In genomic region chr4:107684130-107684529, GRCm38 (mm10) we compare ENCODE assay signal across 18 mouse cellular contexts. TPM values are rescaled to one million over a fixed set of nuclear protein-coding genes. Genes with fewer than 3 reads are reported as not detected.
DNase-seq lines count a peak whose midpoint lies in the region; ATAC-seq and TF ChIP-seq lines count a peak whose summit lies in the region.
"Had no signal": no experiment of that assay in that cellular context is flagged by ENCODE, and none has a peak within 500 bp of the region (broad histone marks: within the 10 kb centered on the region; RNA-seq: fewer than 3 reads in every experiment).

Dmrtb1 (minus strand) TSS chr4:107684230.

- no peaks in the 10 kb centered on the region for H3K9me3 ChIP-seq in hindbrain, embryonic 11.5 days (ENCODE audit: control insufficient read depth, low read length)
- no peaks in the 10 kb centered on the region for H3K9me3 ChIP-seq in hindbrain, embryonic 14.5 days (ENCODE audit: control insufficient read depth, low read length)
- no peaks in the 10 kb centered on the region for H3K9me3 ChIP-seq in forebrain, embryonic 13.5 days (replicated peaks)
- no peaks in the 10 kb centered on the region for H3K9me3 ChIP-seq in hindbrain, embryonic 16.5 days (ENCODE audit: control insufficient read depth, low read length)
- H3K9me3 ChIP-seq in midbrain, embryonic 15.5 days, result no peaks in the 10 kb centered on the region
- H3K9me3 ChIP-seq in liver, postnatal 0 days (ENCODE audit: low read length), result no peaks in the 10 kb centered on the region
- H3K9me3 ChIP-seq: intestine, embryonic 15.5 days; kidney, embryonic 15.5 days; liver, embryonic 12.5 days; lung, embryonic 15.5 days had no signal

- no peaks in the 10 kb centered on the region for H3K36me3 ChIP-seq in hindbrain, embryonic 11.5 days (ENCODE audit: control insufficient read depth, insufficient read depth, low read length)
- H3K36me3 ChIP-seq in hindbrain, embryonic 14.5 days (replicated peaks; ENCODE audit: control insufficient read depth, insufficient read depth), result no peaks in the 10 kb centered on the region
- no peaks in the 10 kb centered on the region for H3K36me3 ChIP-seq in forebrain, embryonic 13.5 days (ENCODE audit: poor library complexity, severe bottlenecking)
- H3K36me3 ChIP-seq in hindbrain, embryonic 16.5 days (ENCODE audit: control insufficient read depth, insufficient read depth, low read length), result no peaks in the 10 kb centered on the region
- no peaks in the 10 kb centered on the region for H3K36me3 ChIP-seq in midbrain, embryonic 15.5 days (replicated peaks)
- no peaks in the 10 kb centered on the region for H3K36me3 ChIP-seq in liver, postnatal 0 days (replicated peaks; ENCODE audit: insufficient read depth, low read length)
- H3K36me3 ChIP-seq: intestine, embryonic 15.5 days; kidney, embryonic 15.5 days; liver, embryonic 12.5 days; lung, embryonic 15.5 days had no signal

- peaks cover 3% of the 10 kb centered on the region; the same call in 1 of the 2 replicates for H3K27me3 ChIP-seq in hindbrain, embryonic 11.5 days (ENCODE audit: control insufficient read depth, insufficient read depth, low read length)
- H3K27me3 ChIP-seq in hindbrain, embryonic 14.5 days (ENCODE audit: control insufficient read depth, insufficient read depth, low read length), result no peaks in the 10 kb centered on the region; the same call in 1 of the 2 replicates
- 0 out of 2 replicates have a peak, but pooled peaks cover 3% of the 10 kb centered on the region for H3K27me3 ChIP-seq in forebrain, embryonic 13.5 days
- H3K27me3 ChIP-seq in hindbrain, embryonic 16.5 days (replicated peaks; ENCODE audit: control insufficient read depth, insufficient read depth, low read length), result no peaks in the 10 kb centered on the region
- 0 out of 2 replicates have a peak, but pooled peaks cover 6% of the 10 kb centered on the region for H3K27me3 ChIP-seq in midbrain, embryonic 15.5 days (replicated peaks)
- no peaks in the 10 kb centered on the region for H3K27me3 ChIP-seq in liver, postnatal 0 days (ENCODE audit: insufficient read depth, low read length)
- H3K27me3 ChIP-seq: CH12.LX; intestine, embryonic 15.5 days; lung, embryonic 15.5 days had no signal

- 92% methylated on average over 14 of the region's 14 CpGs for WGBS in hindbrain, embryonic 11.5 days
- 93% methylated on average over 14 of the region's 14 CpGs for WGBS in hindbrain, embryonic 14.5 days
- WGBS in forebrain, embryonic 13.5 days, result 93% methylated on average over 14 of the region's 14 CpGs
- WGBS in hindbrain, embryonic 16.5 days, result 94% methylated on average over 14 of the region's 14 CpGs
- 92% methylated on average over 14 of the region's 14 CpGs for WGBS in midbrain, embryonic 15.5 days
- WGBS in liver, postnatal 0 days (ENCODE audit: insufficient replicate concordance), result 88% methylated on average over 14 of the region's 14 CpGs

- H3K9ac ChIP-seq in hindbrain, embryonic 11.5 days (ENCODE audit: low read depth, low read length), result no peak within 1 kb of the TSS
- no peak within 1 kb of the TSS for H3K9ac ChIP-seq in hindbrain, embryonic 14.5 days
- no peak within 1 kb of the TSS for H3K9ac ChIP-seq in forebrain, embryonic 13.5 days
- H3K9ac ChIP-seq in hindbrain, embryonic 16.5 days (ENCODE audit: low read depth, low read length), result no peak within 1 kb of the TSS
- no peak within 1 kb of the TSS for H3K9ac ChIP-seq in midbrain, embryonic 15.5 days
- H3K9ac ChIP-seq in liver, postnatal 0 days (replicated peaks), result no peak within 1 kb of the TSS
- H3K9ac ChIP-seq: intestine, embryonic 15.5 days; kidney, embryonic 15.5 days; liver, embryonic 12.5 days; lung, embryonic 15.5 days had no signal

- no peak for ATAC-seq in hindbrain, embryonic 11.5 days (ENCODE audit: low FRiP score)
- no peak for ATAC-seq in hindbrain, embryonic 14.5 days (ENCODE audit: low FRiP score)
- ATAC-seq in forebrain, embryonic 13.5 days, result no peak
- ATAC-seq in hindbrain, embryonic 16.5 days, result no peak
- ATAC-seq in midbrain, embryonic 15.5 days (replicated peaks), result no peak
- ATAC-seq in liver, postnatal 0 days, result no peak
- ATAC-seq: intestine, embryonic 15.5 days; liver, embryonic 12.5 days had no signal

- no peak for TF ChIP-seq CTCF in liver, postnatal 0 days (IDR thresholded peaks at IDR 0.05; ENCODE audit: low read depth)

- H3K4me1 ChIP-seq in hindbrain, embryonic 11.5 days (replicated peaks; ENCODE audit: control insufficient read depth, insufficient read depth, low read length), result peaks cover 9% of the 10 kb centered on the region
- peaks cover 27% of the 10 kb centered on the region for H3K4me1 ChIP-seq in hindbrain, embryonic 14.5 days (replicated peaks; ENCODE audit: control insufficient read depth, insufficient read depth, low read length)
- peaks cover 34% of the 10 kb centered on the region for H3K4me1 ChIP-seq in forebrain, embryonic 13.5 days
- H3K4me1 ChIP-seq in hindbrain, embryonic 16.5 days (ENCODE audit: control insufficient read depth, insufficient read depth, low read depth, low read length), result peaks cover 19% of the 10 kb centered on the region
- H3K4me1 ChIP-seq in midbrain, embryonic 15.5 days, result peaks cover 35% of the 10 kb centered on the region
- H3K4me1 ChIP-seq in liver, postnatal 0 days (ENCODE audit: insufficient read depth), result no peaks in the 10 kb centered on the region
- H3K4me1 ChIP-seq: intestine, embryonic 15.5 days; liver, embryonic 12.5 days; lung, embryonic 15.5 days had no signal

- H3K27ac ChIP-seq in hindbrain, embryonic 11.5 days (ENCODE audit: low read depth, low read length), result no peak within 1 kb of the TSS
- H3K27ac ChIP-seq in hindbrain, embryonic 14.5 days, result no peak within 1 kb of the TSS
- H3K27ac ChIP-seq in forebrain, embryonic 13.5 days, result no peak within 1 kb of the TSS
- H3K27ac ChIP-seq in hindbrain, embryonic 16.5 days (ENCODE audit: low read depth, low read length), result no peak within 1 kb of the TSS
- H3K27ac ChIP-seq in midbrain, embryonic 15.5 days, result no peak within 1 kb of the TSS
- H3K27ac ChIP-seq in liver, postnatal 0 days (ENCODE audit: low read depth), result no peak within 1 kb of the TSS
- H3K27ac ChIP-seq: heart, adult 2 months; intestine, embryonic 15.5 days; kidney, embryonic 15.5 days; liver, embryonic 12.5 days; lung, embryonic 15.5 days had no signal

- H3K4me3 ChIP-seq in hindbrain, embryonic 11.5 days (ENCODE audit: low read depth, low read length), result no peak within 1 kb of the TSS
- no peak within 1 kb of the TSS for H3K4me3 ChIP-seq in hindbrain, embryonic 14.5 days (replicated peaks; ENCODE audit: low read length)
- H3K4me3 ChIP-seq in forebrain, embryonic 13.5 days, result no peak within 1 kb of the TSS
- no peak within 1 kb of the TSS for H3K4me3 ChIP-seq in hindbrain, embryonic 16.5 days (ENCODE audit: low read length)
- no peak within 1 kb of the TSS for H3K4me3 ChIP-seq in midbrain, embryonic 15.5 days
- H3K4me3 ChIP-seq in liver, postnatal 0 days (ENCODE audit: low read depth, low read length), result no peak within 1 kb of the TSS
- H3K4me3 ChIP-seq: heart, adult 2 months; intestine, embryonic 15.5 days; kidney, embryonic 15.5 days; liver, embryonic 12.5 days; lung, embryonic 15.5 days had no signal

- no peak for DNase-seq in hindbrain, embryonic 11.5 days (ENCODE audit: low spot score)
- DNase-seq in hindbrain, embryonic 14.5 days (ENCODE audit: low spot score), result no peak
- no peak for DNase-seq in left cerebral cortex, postnatal 4 days
- no peak for DNase-seq in liver, postnatal 0 days
- DNase-seq in retina, embryonic 14.5 days (ENCODE audit: low spot score), result no peak
- DNase-seq: adrenal gland, postnatal 36 days; cerebellum, adult 9-11 months; gastrocnemius, postnatal 10 days; heart, adult 2 months; heart, postnatal 10 days had no signal

- TF ChIP-seq EP300 in liver, postnatal 0 days (IDR thresholded peaks at IDR 0.05; ENCODE audit: low read depth), result no peak

- intact Hi-C loops in left cerebral cortex, postnatal 4 days (cut with DNase I), result no loop called here

- H3K4me2 ChIP-seq in hindbrain, embryonic 11.5 days (replicated peaks; ENCODE audit: low read depth, low read length), result no peak within 1 kb of the TSS
- H3K4me2 ChIP-seq in hindbrain, embryonic 14.5 days (replicated peaks), result no peak within 1 kb of the TSS
- H3K4me2 ChIP-seq in forebrain, embryonic 13.5 days, result no peak within 1 kb of the TSS
- no peak within 1 kb of the TSS for H3K4me2 ChIP-seq in hindbrain, embryonic 16.5 days (ENCODE audit: low read length)
- H3K4me2 ChIP-seq in midbrain, embryonic 15.5 days, result no peak within 1 kb of the TSS
- H3K4me2 ChIP-seq in liver, postnatal 0 days (ENCODE audit: low read depth, low read length), result no peak within 1 kb of the TSS
- H3K4me2 ChIP-seq: intestine, embryonic 15.5 days; kidney, embryonic 15.5 days; liver, embryonic 12.5 days; lung, embryonic 15.5 days had no signal

RNA-seq across cellular contexts. Expression of gene Dmrtb1, which starts in this region (rescaled TPM):
- 13.8 and 16.6 TPM in 2 replicates for polyA plus RNA-seq in hindbrain, embryonic 11.5 days (2014; fragmentation: Nextera tagmentation; extraction: Ambion mirVana)
- polyA plus RNA-seq in hindbrain, embryonic 14.5 days (2014; fragmentation: Nextera tagmentation; extraction: Ambion mirVana), result 6.8 and 7.6 TPM in 2 replicates
- 32.9 and 38.8 TPM in 2 replicates for polyA plus RNA-seq in forebrain, embryonic 13.5 days (2015; fragmentation: Nextera tagmentation; extraction: Ambion mirVana)
- polyA plus RNA-seq in hindbrain, embryonic 16.5 days (2015; fragmentation: Nextera tagmentation; extraction: Ambion mirVana), result 10.9 and 15.8 TPM in 2 replicates
- 52.0 and 58.2 TPM in 2 replicates for polyA plus RNA-seq in midbrain, embryonic 15.5 days (2015; fragmentation: Nextera tagmentation; extraction: Ambion mirVana)
- total RNA-seq in left cerebral cortex, postnatal 4 days (2021), result 1 to 10 TPM; 3.4 to 3.6 TPM
- not detected in 2 replicates for polyA plus RNA-seq in liver, postnatal 0 days (2015; fragmentation: Nextera tagmentation; extraction: Ambion mirVana)
- total RNA-seq: adrenal gland, postnatal 36 days; CH12.LX; gastrocnemius, postnatal 10 days; heart, adult 2 months; heart, postnatal 10 days had no signal
- polyA plus RNA-seq: intestine, embryonic 15.5 days; kidney, embryonic 15.5 days; liver, embryonic 12.5 days; lung, embryonic 15.5 days had no signal
